Mouse (Mus musculus): ENCODE results near the gene Ubqln4.
A peak's percentile ranks its signal among the peaks of the same experiment; 100 is the strongest.
"Not testable (repeated sequence)": the region's sequence is repeated elsewhere in the genome, so short reads cannot be mapped to it uniquely, and the experiment has no call there.

Ubqln4 gene

DNA sequence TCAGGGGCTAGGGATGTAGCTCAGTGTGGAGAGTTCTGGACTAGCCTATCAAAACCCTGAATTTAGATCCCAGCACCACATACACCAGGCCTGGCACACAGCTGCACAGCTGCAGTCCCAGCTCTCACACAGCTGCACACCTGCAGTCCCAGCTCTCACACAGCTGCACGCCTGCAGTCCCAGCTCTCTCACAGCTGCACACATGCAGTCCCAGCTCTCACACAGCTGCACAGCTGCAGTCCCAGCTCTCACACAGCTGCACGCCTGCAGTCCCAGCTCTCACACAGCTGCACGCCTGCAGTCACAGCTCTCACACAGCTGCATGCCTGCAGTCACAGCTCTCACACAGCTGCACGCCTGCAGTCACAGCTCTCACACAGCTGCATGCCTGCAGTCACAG is 43.0 kb downstream of the Ubqln4 start:
- not testable (repeated sequence) for DNase-seq (ENCODE audit: low read depth, low spot score)

DNA sequence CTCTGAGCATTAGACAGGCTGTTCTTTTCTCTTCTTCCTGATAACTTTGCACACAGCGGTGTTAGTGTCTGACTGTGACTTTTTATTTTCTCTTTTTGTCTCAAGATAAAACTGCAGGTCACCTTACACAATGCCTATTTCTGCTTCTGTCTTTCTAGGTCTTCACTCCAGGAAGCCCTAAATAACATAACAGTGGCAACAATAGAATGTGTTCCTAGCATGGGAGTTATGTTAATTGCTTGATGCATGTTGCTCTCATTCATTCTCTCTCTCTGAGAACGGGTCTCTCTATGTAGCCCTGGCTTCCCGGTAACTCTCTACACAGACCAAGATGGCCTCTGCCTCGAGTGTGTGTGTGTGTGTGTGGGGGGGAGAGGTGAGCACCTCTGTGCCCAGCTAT is 48.9 kb downstream of the Ubqln4 start:
- DNase-seq (ENCODE audit: low read depth, low spot score), result no peak

DNA sequence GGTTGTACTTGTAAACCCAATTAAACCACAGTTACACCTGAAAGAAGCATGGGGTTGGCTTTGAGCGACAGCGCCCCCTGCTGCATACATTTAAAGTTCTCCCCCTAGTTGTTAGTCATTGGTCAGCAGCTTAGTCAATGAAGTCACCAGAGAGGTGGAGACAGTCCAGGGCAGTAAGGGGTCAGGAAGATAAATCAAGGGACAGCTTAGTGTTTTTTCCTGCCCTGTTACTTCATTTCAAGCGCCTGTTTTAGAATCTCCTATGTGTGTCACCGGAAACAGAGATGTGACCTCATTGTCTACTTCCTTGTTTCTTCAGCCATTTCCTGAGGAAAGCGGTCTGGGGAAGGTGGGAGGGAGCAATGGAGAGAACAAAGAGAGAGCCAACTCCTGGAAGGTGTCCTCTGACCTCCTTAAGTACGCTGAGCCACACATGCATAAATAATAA is 50.2 kb downstream of the Ubqln4 start:
- peak; percentile 79 for DNase-seq (ENCODE audit: low read depth, low spot score)

DNA sequence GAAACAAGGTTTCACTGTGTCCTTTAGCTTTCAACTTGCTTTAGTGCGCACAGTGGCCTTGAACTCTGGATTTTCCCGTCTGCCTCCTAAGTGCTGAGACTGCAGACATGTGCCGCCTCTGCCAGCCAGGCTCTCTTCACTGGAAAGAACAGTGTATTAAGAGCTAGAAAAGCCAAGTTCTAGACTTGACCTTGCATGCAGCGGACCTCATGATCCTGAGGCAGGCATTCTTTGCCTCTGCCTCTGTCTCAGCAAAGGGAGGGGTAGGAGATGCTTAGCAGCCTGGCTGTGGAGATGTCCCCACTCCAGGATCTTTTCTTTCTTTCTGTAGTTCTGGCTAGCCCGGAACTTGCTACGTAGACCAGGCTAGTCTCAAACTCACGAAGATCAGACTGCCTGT is 51.3 kb downstream of the Ubqln4 start:
- DNase-seq (ENCODE audit: low read depth, low spot score), result no peak

DNA sequence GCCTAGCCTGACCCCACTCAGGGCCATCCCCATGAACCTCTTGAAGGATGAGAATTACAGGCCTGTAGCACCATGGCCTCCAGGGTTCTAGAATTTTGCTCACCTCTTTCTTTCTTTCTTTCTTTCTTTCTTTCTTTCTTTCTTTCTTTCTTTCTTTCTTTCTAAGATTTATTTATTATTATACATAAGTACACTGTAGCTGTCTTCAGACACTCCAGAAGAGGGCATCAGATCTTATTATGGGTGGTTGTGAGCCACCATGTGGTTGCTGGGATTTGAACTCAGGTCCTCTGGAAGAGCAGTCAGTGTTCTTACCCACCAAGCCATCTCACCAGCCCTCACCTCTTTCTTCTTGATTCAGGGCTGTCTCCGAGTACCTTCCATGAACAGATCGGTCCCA is 52.1 kb downstream of the Ubqln4 start, which contains the start of gene Arhgef2:
TSS of gene Arhgef2 (plus strand) at position 301 of the 400 bp plus-strand sequence.
- DNase-seq (ENCODE audit: low read depth, low spot score), result not testable (repeated sequence)

DNA sequence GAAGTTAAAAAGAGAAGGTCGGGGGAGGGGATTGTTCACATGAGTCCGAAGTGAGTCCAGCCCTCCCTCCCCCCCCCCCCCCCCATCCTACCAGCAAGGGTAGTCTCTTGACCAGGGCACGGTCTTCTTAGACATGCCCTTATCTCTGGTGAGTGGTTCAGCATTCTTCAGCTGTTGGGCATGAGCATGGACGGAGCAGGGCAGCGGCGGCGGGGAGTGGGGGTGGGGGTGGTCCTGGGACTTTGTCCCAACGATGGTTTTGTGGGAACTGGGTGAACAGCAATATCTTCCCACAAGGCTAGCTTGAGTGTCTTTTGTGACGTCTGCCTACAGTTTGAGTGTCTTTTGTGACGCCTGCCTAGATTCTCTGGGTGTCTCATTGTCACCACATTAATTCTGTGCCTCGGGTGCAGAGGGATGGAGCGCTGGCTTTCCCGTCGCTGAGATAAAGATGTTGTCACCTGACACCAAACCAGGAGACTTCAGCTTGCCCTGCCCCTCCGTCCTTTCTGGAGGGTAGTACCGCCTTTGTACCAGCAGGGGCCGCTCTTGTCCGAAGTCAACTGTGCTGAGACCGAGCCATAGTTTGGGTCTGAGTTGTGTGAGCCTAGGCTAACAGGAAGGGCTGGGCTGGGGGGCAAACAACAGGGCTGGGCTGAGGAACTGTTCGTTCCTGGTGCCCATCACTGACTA is 53.7 kb downstream of the Ubqln4 start:
- peak; percentile 87 for DNase-seq (ENCODE audit: low read depth, low spot score)

DNA sequence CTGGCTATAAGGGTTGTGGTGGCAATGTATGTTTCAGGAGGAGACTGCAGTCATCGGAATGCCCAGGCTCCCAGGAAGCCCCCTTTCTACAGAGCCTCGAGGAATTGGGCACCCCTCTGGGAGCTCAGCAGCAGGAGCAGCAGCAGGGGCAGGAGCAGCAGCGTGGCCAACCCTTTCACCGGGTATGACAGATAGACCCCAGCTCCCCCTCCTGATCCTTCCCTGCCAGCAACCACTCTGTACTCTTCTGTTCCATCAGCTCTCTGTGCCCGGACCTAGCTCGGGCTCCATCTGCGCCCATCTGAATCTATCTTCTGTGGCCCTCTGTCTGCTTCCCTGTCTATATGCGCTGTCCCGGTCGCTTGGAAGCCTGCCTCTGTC is 54.2 kb downstream of the Ubqln4 start:
- no peak for DNase-seq (ENCODE audit: low read depth, low spot score)

DNA sequence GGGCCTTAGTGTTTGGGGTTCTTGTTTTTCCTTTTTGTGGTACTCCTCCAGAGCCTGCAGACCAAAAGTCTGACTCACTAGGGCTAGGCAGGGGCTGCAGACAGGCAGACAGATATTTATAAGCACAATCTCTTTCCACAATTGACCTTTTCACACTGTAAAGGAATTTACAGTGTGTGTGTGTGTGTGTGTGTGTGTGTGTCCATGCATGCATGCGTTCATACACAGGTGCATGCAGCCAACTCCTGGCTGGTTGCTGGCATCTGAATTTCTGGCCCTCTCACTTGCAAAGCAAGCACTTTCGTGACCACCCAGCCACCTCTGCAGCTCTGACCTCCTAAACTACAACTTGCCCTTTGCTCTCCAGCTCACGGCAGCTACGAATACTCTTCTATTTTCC is 55.5 kb downstream of the Ubqln4 start:
- peak; percentile 48 for DNase-seq (ENCODE audit: low read depth, low spot score)

DNA sequence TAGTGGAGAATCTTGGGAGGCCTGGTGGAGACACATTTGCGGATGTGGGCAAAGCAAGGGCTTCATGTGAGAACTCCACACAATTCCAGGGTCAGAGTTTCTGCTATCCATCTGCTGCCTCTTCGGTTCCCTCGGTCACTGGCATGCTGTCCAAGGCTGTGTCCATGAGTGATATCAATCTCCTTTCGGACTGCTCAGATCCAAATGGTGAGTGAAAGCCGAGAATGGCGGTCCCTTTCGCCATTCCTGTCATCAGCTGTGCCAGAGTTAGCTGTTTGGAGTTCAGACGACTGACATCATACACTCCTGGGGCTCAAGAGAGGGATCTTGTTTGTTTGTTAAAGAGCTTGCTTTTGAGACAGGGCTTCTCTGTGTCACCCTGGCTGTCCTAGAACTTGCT is 60.9 kb downstream of the Ubqln4 start:
- DNase-seq (ENCODE audit: low read depth, low spot score), result no peak

DNA sequence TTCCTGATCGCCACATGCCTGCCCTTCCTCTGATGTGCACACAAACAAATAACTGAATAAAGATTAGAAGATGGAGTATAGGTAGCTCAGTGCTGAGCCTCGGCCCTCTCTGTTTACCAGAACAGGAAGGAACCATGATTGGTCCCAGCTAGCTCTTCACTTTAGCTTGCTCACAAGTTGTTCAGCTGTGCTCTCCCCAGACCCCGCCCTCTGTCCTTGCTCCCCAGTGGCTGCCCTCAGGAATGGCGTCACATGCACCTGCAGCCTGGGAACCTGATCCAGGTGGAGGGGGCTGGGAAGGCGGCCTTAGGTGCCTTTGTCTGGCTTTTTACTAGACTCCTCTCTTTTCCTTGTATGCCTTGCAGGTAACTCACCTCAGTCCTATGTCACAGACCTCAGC is 61.6 kb downstream of the Ubqln4 start:
- DNase-seq (ENCODE audit: low read depth, low spot score), result no peak

DNA sequence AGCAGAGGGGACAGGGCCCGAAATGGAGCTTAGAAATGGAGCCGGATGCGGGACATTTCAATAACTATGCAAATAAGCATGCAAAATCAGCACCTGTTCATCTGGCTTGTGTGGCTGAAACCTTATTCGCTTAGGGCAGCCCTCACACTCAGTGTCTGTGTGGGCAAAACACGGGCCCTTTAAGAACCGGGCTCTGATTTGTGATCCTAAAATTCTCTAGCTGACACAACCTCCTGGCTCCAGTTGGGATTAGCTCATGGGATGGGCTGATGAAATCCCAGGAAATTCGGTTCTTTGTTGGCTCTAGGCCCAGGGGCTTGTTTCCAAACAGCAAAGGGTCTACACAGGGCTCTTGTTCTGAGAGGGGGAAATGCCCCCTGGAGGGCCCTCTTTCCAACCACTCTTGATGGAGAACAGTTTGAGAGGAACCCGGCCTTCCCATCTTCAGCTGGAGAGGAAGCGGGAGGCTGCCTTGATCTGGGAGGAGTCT is 62.4 kb downstream of the Ubqln4 start:
- peak; percentile 79 for DNase-seq (ENCODE audit: low read depth, low spot score)

DNA sequence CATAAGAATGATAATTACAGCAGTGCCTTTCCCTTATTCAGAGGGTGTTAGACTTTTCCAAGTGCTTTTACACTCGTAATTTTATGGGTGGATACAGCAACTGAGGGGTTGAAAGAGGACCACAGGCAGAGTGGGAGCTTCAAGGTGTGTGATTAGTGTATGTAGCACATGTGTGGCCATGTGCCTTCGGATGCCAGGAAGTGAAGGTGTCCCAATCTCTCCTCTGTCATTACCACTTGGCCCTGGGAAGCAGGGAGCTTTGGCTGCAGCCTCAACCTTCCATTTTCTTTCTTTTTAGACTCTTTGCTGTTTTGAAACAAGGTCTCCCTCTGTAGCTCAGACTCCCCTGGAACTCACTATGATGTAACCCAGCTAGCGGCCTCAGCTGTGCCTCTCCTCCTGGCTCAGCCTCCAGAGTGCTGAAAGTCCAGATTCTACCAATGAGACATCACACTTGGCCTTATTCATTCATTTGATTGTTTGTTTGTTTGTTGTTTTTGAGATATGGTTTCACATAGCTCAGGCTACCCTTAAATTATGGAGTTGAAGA is 63.5 kb downstream of the Ubqln4 start:
- no peak for DNase-seq (ENCODE audit: low read depth, low spot score)

DNA sequence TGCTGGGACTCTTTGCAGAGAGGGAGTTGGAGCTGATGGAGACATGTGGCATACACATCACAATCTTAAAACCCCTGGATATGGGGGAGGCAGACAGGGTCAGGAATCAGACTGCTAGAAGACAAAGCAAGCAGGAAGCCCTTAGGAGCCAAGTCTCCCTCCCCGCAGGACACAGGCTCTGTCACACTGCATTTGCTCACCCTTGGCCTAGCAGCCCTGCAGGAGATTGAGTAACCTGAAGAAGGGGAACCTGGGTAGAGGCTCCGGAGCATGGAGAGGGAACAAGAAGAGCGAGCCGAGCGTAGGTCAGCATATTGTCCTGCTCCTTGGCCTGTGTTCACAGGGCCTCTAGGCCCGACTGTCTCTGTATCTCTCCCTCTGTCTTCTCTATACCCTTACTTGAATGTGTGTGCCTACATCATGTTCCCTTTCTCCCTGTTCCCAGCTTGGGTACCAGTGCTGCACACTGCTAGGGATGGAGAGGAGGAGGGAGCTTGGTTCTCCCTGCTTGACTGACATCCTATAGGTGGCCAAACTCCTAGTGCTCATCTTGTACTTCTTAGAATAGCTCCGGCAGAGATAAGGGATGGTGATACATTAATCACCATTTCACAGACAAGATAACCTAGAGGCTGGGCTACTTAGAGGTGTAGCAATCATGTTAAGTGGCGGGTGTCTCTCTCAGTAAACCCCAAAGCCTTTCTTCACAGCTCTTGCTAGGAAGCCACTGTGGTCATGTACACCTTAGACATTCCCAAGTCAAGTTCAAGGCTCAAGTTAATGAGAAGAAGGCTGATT is 64.7 kb downstream of the Ubqln4 start:
- no peak for DNase-seq (ENCODE audit: low read depth, low spot score)

All from A20 (cell line).